Mouse (Mus musculus) CH12.LX (cell line): ENCODE results near the gene Olfr1200. TPM values are rescaled to one million over a fixed set of nuclear protein-coding genes. Genes with fewer than 3 reads are reported as not detected.

Source experiments
- DNase-seq: peaks from one replicate; pipeline ENCODE4 v3.0.0-alpha.2; 2013; ENCODE audit errors: extremely low read depth
- H3K27ac ChIP-seq: 2 replicates; pipeline ENCODE4 v1.5.1; 2012; ENCODE audit warnings: low read depth, mild to moderate bottlenecking, control low read depth, moderate library complexity; ENCODE audit not compliant: insufficient read depth
- H3K27me3 ChIP-seq: replicated peaks from 2 replicates; pipeline ENCODE3; 2012; ENCODE audit warnings: inconsistent platforms
- H3K36me3 ChIP-seq, 2 experiments: replicated peaks in 1 of 2; 2 replicates each; pipeline versions ENCODE3 to v1.6.1; 2012; ENCODE audit warnings: inconsistent platforms in 1 of 2, low read length in 1 of 2, mild to moderate bottlenecking in 1 of 2, mixed read lengths in 1 of 2, moderate library complexity in 1 of 2; ENCODE audit not compliant: control insufficient read depth in 1 of 2, insufficient read depth in 1 of 2
- H3K4me1 ChIP-seq, 2 experiments: 2 replicates each; pipeline ENCODE4 v1.6.1; 2012; ENCODE audit warnings: inconsistent platforms in 1 of 2, moderate library complexity in 1 of 2; ENCODE audit not compliant: insufficient read depth in 2 of 2, control insufficient read depth in 1 of 2
- H3K4me2 ChIP-seq: 2 replicates; pipeline ENCODE4 v1.6.1; 2012; ENCODE audit warnings: low read depth, mild to moderate bottlenecking, control low read depth; ENCODE audit not compliant: poor library complexity, insufficient read depth, severe bottlenecking
- H3K4me3 ChIP-seq, 3 experiments: fragments of 150-350 bp in 1 of 3; sonication (generic) in 1 of 3; replicated peaks in 1 of 3; 2 replicates each; pipeline versions ENCODE3 to v1.5.1; 2011 to 2012; ENCODE audit warnings: low read depth in 2 of 3, low read length in 2 of 3, mild to moderate bottlenecking in 2 of 3, moderate library complexity in 2 of 3, control low read depth in 1 of 3, improper control_type of control experiment in 1 of 3, inconsistent platforms in 1 of 3, mixed read lengths in 1 of 3; ENCODE audit not compliant: poor library complexity in 1 of 3
- H3K79me2 ChIP-seq: replicated peaks from 2 replicates; pipeline ENCODE4 v1.6.1; 2012; ENCODE audit warnings: mild to moderate bottlenecking, moderate library complexity; ENCODE audit not compliant: control insufficient read depth, poor library complexity, insufficient read depth, severe bottlenecking; ENCODE audit errors: extremely low read depth
- H3K9ac ChIP-seq: 2 replicates; pipeline ENCODE4 v1.6.1; 2012; ENCODE audit warnings: low read depth, mild to moderate bottlenecking, control low read depth, moderate library complexity; ENCODE audit not compliant: insufficient read depth
- H3K9me3 ChIP-seq: replicated peaks from 2 replicates; pipeline ENCODE3; 2012; ENCODE audit warnings: low read length, inconsistent platforms, mixed read lengths
- CHD1 ChIP-seq: IDR thresholded peaks from 2 replicates; pipeline ENCODE4 v1.6.1; 2012; ENCODE audit warnings: low read depth, low read length, improper control_type of control experiment, inconsistent platforms
- CHD2 ChIP-seq: IDR thresholded peaks from 2 replicates; pipeline ENCODE4 v1.6.1; 2011; ENCODE audit warnings: low read length, improper control_type of control experiment
- CTCF ChIP-seq, 2 experiments: IDR thresholded peaks in 1 of 2; conservative IDR thresholded peaks in 1 of 2; 2 replicates each; pipeline ENCODE4 v1.5.1; 2011 to 2012; ENCODE audit warnings: low read depth in 2 of 2, low read length in 2 of 2, improper control_type of control experiment in 1 of 2, inconsistent platforms in 1 of 2, mild to moderate bottlenecking in 1 of 2, moderate library complexity in 1 of 2
- E2F4 ChIP-seq: IDR thresholded peaks from 2 replicates; pipeline ENCODE4 v1.6.1; 2011; ENCODE audit warnings: low read depth, low read length, improper control_type of control experiment; ENCODE audit not compliant: insufficient replicate concordance
- ELF1 ChIP-seq: IDR thresholded peaks from 2 replicates; pipeline ENCODE4 v1.6.1; 2014; ENCODE audit warnings: low read depth, mild to moderate bottlenecking, inconsistent platforms, low read length, improper control_type of control experiment
- ETS1 ChIP-seq: conservative IDR thresholded peaks from 2 replicates; pipeline ENCODE4 v1.6.1; 2012; ENCODE audit warnings: low read depth, mild to moderate bottlenecking, inconsistent platforms, low read length, improper control_type of control experiment, moderate library complexity
- GABPA ChIP-seq: IDR thresholded peaks from 2 replicates; pipeline ENCODE4 v1.6.1; 2012; ENCODE audit warnings: low read depth, low read length, improper control_type of control experiment, inconsistent platforms; ENCODE audit not compliant: insufficient replicate concordance
- HCFC1 ChIP-seq: IDR thresholded peaks from 2 replicates; pipeline ENCODE4 v1.6.1; 2012; ENCODE audit warnings: low read depth, mild to moderate bottlenecking, inconsistent platforms, low read length, improper control_type of control experiment
- JUN ChIP-seq: IDR thresholded peaks from 2 replicates; pipeline ENCODE4 v1.6.1; 2011; ENCODE audit warnings: low read depth, mild to moderate bottlenecking, low read length, improper control_type of control experiment, moderate library complexity; ENCODE audit not compliant: insufficient read depth
- JUND ChIP-seq: conservative IDR thresholded peaks from 2 replicates; pipeline ENCODE4 v1.6.1; 2011; ENCODE audit warnings: low read depth, low read length, improper control_type of control experiment
- MAFK ChIP-seq: IDR thresholded peaks from 2 replicates; pipeline ENCODE4 v1.6.1; 2011; ENCODE audit warnings: low read length, improper control_type of control experiment; ENCODE audit not compliant: insufficient replicate concordance
- MAX ChIP-seq: IDR thresholded peaks from 2 replicates; pipeline ENCODE4 v1.6.1; 2011; ENCODE audit warnings: low read length, improper control_type of control experiment
- MAZ ChIP-seq: IDR thresholded peaks from 2 replicates; pipeline ENCODE4 v1.6.1; 2012; ENCODE audit warnings: low read depth, mild to moderate bottlenecking, inconsistent platforms, low read length, improper control_type of control experiment, moderate library complexity
- MXI1 ChIP-seq: IDR thresholded peaks from 2 replicates; pipeline ENCODE4 v1.6.1; 2011; ENCODE audit warnings: mild to moderate bottlenecking, low read depth, low read length, improper control_type of control experiment
- MYC ChIP-seq: IDR thresholded peaks from 2 replicates; pipeline ENCODE4 v1.6.1; 2011; ENCODE audit warnings: low read depth, mild to moderate bottlenecking, improper control_type of control experiment, low read length
- PAX5 ChIP-seq: IDR thresholded peaks from 2 replicates; pipeline ENCODE4 v1.6.1; 2012; ENCODE audit warnings: low read length, inconsistent platforms, mixed read lengths
- POLR2A ChIP-seq: IDR thresholded peaks from 2 replicates; pipeline ENCODE4 v1.6.1; 2011; ENCODE audit warnings: low read depth, mild to moderate bottlenecking, improper control_type of control experiment, low read length
- RAD21 ChIP-seq: IDR thresholded peaks from 2 replicates; pipeline ENCODE4 v1.6.1; 2011; ENCODE audit warnings: low read depth, mild to moderate bottlenecking, low read length, improper control_type of control experiment, moderate library complexity
- TBP ChIP-seq: conservative IDR thresholded peaks from 2 replicates; pipeline ENCODE4 v1.6.1; 2011; ENCODE audit warnings: low read depth, low read length, improper control_type of control experiment
- UBTF ChIP-seq: IDR thresholded peaks from 2 replicates; pipeline ENCODE4 v1.6.1; 2012; ENCODE audit warnings: low read depth, mild to moderate bottlenecking, inconsistent platforms, low read length, improper control_type of control experiment, moderate library complexity
- USF2 ChIP-seq: conservative IDR thresholded peaks from 2 replicates; pipeline ENCODE4 v1.6.1; 2011; ENCODE audit warnings: low read depth, low read length, improper control_type of control experiment
- ZC3H11A ChIP-seq: IDR thresholded peaks from 2 replicates; pipeline ENCODE4 v1.6.1; 2012; ENCODE audit warnings: low read depth, mild to moderate bottlenecking, inconsistent platforms, low read length, improper control_type of control experiment
- ZKSCAN1 ChIP-seq: IDR thresholded peaks from 2 replicates; pipeline ENCODE4 v1.6.1; 2012; ENCODE audit warnings: low read depth, inconsistent platforms, low read length, improper control_type of control experiment, borderline replicate concordance
- ZNF384 ChIP-seq: IDR thresholded peaks from 2 replicates; pipeline ENCODE4 v1.6.1; 2012; ENCODE audit warnings: low read depth, low read length, improper control_type of control experiment, inconsistent platforms
- dilution Hi-C: fragments of 300-500 bp; cut with MboI; formaldehyde crosslinking; loops from 2 replicates; pipeline ENCODE4 v1.14.3; 2020; ENCODE audit warnings: low sequenced_read_pairs; ENCODE audit not compliant: extremely low pct_unique_long_range_greater_than_20kb, extremely low pct_ligation_motif_present
- in situ Hi-C: fragments of 300-500 bp; cut with MboI; formaldehyde crosslinking; loops from 3 replicates; pipeline ENCODE4 v1.14.3; 2019; ENCODE audit warnings: low sequenced_read_pairs, low pct_ligation_motif_present, low pct_unique_long_range_greater_than_20kb, mixed read lengths
- polyA plus RNA-seq: library from polyadenylated mRNA; unstranded; fragments of >175 nt; gene quantifications from 2 replicates; pipeline ENCODE4 v1.2.1, GENCODE M21; 2012; ENCODE audit warnings: low read depth; ENCODE audit not compliant: insufficient read length
- total RNA-seq, 2 experiments: library from RNA; depleted of rRNA; stranded (reverse); fragments of 300-350 nt in 1 of 2; fragments of >200 nt in 1 of 2; gene quantifications; 2 replicates each; pipeline ENCODE4 v1.2.3; 2012 to 2014

The Olfr1200 gene
- total and polyA plus RNA-seq, 3 experiments = not detected

DNA sequence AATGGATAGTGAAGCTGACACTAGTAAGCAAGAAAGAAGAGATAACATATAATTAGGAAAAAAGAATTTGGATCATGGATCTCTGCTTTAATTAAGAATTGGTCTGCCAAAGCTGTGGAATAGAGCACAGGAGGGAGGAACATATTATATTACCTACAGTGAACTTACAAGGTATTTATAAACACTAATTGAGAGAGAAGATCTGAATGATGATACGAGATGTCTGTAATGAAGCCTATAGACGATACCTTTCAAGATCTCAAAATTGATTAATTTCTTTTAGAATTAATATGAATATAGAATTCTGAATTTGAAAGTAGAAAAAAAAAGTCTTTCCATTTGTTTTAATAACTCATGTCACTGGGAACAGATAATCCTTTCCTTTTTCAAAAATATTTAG is 9.9 kb downstream of the Olfr1200 start, which contains the start of gene Olfr1199:
Gene Olfr1199 (minus strand): TSS at position 101 of the 400 bp plus-strand sequence.
- no peaks in the 10 kb centered on the region for H3K36me3 ChIP-seq
- in situ Hi-C loops = no loop called here
- H3K27me3 ChIP-seq = no peaks in the 10 kb centered on the region
- H3K4me1 ChIP-seq = no peaks in the 10 kb centered on the region
- no peak within 1 kb of the TSS for H3K9ac ChIP-seq
- TF ChIP-seq CTCF (conservative IDR thresholded peaks at IDR 0.05 in 1 of 2, IDR thresholded peaks at IDR 0.05 in 1 of 2; ENCODE audit: low read depth in 2 of 2, low read length in 2 of 2) (no peak), MXI1 (no peak), CHD2 (no peak), UBTF (no peak), ELF1 (no peak), TBP (no peak), CHD1 (no peak), ZNF384 (no peak), ETS1 (no peak), E2F4 (no peak), JUN (no peak), JUND (no peak)
- no peak within 1 kb of the TSS for H3K27ac ChIP-seq
- no peak for DNase-seq
- dilution Hi-C loops = no loop called here
- peaks cover 14% of the 10 kb centered on the region for H3K9me3 ChIP-seq
- H3K79me2 ChIP-seq = no peaks in the 10 kb centered on the region
- H3K4me2 ChIP-seq = no peak within 1 kb of the TSS
- no peak within 1 kb of the TSS for H3K4me3 ChIP-seq

DNA sequence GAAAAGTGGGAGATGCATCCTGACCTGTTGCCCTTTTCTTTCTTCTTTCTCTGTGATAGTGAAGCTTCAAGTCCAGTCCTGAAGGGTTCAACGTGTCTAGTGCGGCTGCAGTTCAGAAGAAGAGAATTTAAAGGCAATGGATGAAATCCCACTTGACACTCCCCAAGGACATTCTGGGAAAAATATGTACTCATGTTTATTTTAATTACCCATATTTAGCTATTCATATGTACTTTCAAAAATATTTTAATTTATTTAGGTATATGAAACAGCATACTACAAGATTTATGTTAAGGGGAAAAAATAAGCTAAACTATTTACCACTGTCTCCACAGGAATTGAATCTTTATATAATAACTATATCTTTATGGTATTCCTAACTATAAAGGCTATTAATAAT is 19.0 kb downstream of the Olfr1200 start, which contains the start of gene Olfr1198:
Gene Olfr1198 (minus strand): TSS at position 101 of the 400 bp plus-strand sequence.
- peaks cover 13% of the 10 kb centered on the region for H3K9me3 ChIP-seq
- TF ChIP-seq HCFC1 = no peak
- no peak for TF ChIP-seq ZNF384
- no peak for TF ChIP-seq MAX
- TF ChIP-seq E2F4 = no peak
- no peak for TF ChIP-seq GABPA
- no peak for TF ChIP-seq RAD21
- TF ChIP-seq CHD2 = no peak
- TF ChIP-seq MAFK = no peak
- no peak for TF ChIP-seq ZKSCAN1
- TF ChIP-seq UBTF = no peak
- no peak for TF ChIP-seq MAZ
- TF ChIP-seq ETS1 = no peak
- TF ChIP-seq MYC = no peak
- TF ChIP-seq ZC3H11A = no peak
- no peak for TF ChIP-seq CHD1
- no peak for TF ChIP-seq PAX5
- TF ChIP-seq POLR2A = no peak
- no peak for TF ChIP-seq USF2
- in situ Hi-C loops = no loop called here

More for the DNA sequence above, 19.0 kb downstream of the Olfr1200 start, which contains the start of gene Olfr1198:
- no peak within 1 kb of the TSS for H3K4me2 ChIP-seq
- H3K27me3 ChIP-seq = no peaks in the 10 kb centered on the region
- H3K4me3 ChIP-seq = no peak within 1 kb of the TSS
- no peaks in the 10 kb centered on the region for H3K36me3 ChIP-seq
- no peak within 1 kb of the TSS for H3K27ac ChIP-seq
- dilution Hi-C loops = no loop called here
- H3K4me1 ChIP-seq = no peaks in the 10 kb centered on the region
- H3K9ac ChIP-seq = no peak within 1 kb of the TSS
- H3K79me2 ChIP-seq = no peaks in the 10 kb centered on the region
- no peak for DNase-seq
